Mouse (Mus musculus): ENCODE measurements around the gene Pacs2. TPM values are rescaled to one million over a fixed set of nuclear protein-coding genes. Genes with fewer than 3 reads are reported as not detected.

Gene Pacs2
- polyA plus RNA-seq, 1 experiment from 2014 or later: 7.0 TPM

DNA sequence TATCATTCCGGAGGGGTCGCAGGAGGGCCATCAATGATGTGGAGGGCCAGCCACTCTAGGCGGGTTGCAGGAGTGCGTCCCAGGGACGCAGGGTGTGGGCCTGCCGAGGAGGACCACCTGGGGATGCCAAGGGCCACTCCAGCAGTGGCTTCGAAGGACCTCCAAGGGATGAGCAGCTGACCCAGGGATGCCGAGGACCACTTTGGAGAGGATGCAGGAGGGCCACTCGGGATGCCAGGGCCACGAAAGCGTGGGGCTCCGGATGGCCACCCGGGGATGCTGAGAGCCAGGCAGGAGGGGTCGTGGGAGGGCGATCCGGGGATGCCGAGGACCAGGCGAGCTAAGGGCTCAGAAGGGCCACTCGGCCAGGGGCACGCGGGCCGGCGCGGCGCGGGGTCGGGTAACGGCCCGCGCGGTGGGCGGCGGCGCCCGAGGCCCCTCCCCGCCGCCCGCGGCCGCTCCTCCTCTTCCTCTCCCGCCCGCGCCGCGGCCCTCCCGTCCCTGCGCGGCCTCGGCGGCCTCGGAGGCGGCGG is 83.5 kb downstream of the Pacs2 start, which contains the start of gene Mta1:
Mta1 (plus strand) TSS at position 530 of the 533 bp plus-strand sequence.
- H3K27me3 ChIP-seq (replicated peaks): peaks cover 7% of the 10 kb centered on the region; the same call in 1 of the 2 replicates
- H3K27ac ChIP-seq (replicated peaks): peak within 1 kb of the TSS; percentile 86
- 5% methylated on average over 13 of the region's 53 CpGs for whole genome bisulfite sequencing
- no peaks in the 10 kb centered on the region for H3K36me3 ChIP-seq
- peak within 1 kb of the TSS; percentile 92 for H3K4me2 ChIP-seq
- H3K4me1 ChIP-seq: peaks cover 47% of the 10 kb centered on the region
- H3K9ac ChIP-seq: peak within 1 kb of the TSS; percentile 100
- H3K9me3 ChIP-seq: no peaks in the 10 kb centered on the region
- H3K4me3 ChIP-seq: peak within 1 kb of the TSS; percentile 97
- peak; percentile 44 for ATAC-seq (ENCODE audit: extremely low read depth, insufficient number of reproducible peaks, low FRiP score, low TSS enrichment)

DNA sequence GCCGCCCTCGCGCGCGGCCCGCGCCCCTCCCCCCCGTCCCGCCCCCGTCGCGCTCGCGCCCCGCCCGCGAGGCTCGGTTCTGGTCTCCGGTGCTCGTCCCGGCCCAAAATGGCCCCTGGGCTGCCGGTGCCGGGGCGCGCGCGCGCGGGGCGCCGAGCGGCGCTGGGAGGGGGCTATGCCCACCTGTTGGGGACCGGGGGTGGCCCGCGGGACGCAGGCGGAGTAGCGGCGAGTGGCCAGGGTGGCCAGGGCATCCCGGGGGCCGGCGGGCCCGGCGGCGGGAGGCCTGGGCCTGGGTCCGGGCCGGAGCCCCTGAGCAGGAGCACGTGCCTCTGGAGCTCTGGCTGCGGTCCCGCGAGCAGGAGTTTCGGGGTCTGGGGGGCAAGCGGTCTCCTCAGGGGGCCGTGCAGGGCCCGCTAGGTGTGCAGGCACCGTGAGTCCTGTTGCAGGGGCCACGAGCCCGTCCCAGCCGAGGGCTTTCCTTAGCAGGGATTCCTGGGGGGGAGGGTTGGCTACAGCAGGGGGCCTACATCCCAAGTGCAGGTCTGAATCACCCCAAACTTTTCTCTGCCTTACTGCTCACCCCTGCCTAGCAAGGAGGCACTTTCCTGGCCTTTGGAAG is 84.3 kb downstream of the Pacs2 start:
- Histone ChIP-seq H3K4me1 (peaks cover 55% of the 10 kb centered on the region), H3K27me3 (replicated peaks) (peaks cover 7% of the 10 kb centered on the region; the same call in 1 of the 2 replicates), H3K9ac (peak overlapping the region; percentile 100), H3K36me3 (no peaks in the 10 kb centered on the region), H3K27ac (replicated peaks) (peak overlapping the region; percentile 86), H3K4me2 (peak overlapping the region; percentile 92), H3K9me3 (no peaks in the 10 kb centered on the region), H3K4me3 (peak overlapping the region; percentile 97)
- WGBS: under 1% methylated on average over 41 of the region's 60 CpGs
- no peak for ATAC-seq (ENCODE audit: extremely low read depth, insufficient number of reproducible peaks, low FRiP score, low TSS enrichment)

DNA sequence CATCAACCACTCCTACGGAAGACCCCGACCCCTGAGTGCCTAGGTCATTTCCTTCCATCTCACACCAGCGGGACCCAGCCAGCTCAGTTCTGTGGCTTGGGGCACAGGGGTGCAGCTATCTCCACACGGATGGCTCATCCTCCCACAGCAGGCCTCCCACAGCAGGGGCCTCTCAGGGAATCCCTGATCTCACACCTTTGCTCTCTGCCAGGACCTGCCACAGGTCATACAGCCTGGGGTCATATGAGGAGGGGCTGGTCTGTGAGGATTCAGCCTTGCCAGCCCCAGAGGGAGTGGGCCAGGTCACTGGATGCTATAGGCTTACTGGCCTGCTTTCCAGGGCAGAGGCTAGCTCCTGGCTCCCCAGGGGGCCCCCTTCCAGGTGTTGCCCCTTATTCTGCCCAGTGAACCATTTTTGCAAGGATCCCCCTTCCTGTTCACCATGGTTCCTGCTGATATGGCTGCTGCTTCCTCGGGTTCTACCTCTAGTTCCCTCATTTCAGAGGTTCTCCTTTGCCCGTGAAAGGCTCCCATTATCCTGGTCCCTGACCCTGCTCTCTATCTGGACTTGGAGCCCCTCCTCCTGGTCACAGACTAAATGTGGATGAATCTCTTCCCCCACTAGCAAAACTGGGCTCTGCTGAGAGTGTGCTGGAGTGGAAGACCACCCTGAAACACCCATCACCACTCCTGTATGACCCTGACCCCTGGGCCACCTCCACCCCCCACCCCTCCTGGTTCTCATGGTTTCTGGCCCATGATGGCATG is 85.3 kb downstream of the Pacs2 start:
- Histone ChIP-seq H3K9me3 (no peaks in the 10 kb centered on the region), H3K27ac (replicated peaks) (peak overlapping the region; percentile 86), H3K4me1 (peaks cover 65% of the 10 kb centered on the region), H3K4me3 (peak overlapping the region; percentile 97), H3K9ac (peak overlapping the region; percentile 100), H3K27me3 (replicated peaks) (peaks cover 7% of the 10 kb centered on the region; the same call in 1 of the 2 replicates), H3K36me3 (peaks cover 4% of the 10 kb centered on the region), H3K4me2 (peak overlapping the region; percentile 92)
- ATAC-seq (ENCODE audit: extremely low read depth, insufficient number of reproducible peaks, low FRiP score, low TSS enrichment): no peak
- 31% methylated on average over 6 of the region's 6 CpGs for WGBS

GRCm38 (mm10) chr12:113100448-113101076 is 86.3 kb downstream of the Pacs2 start:
- no peak overlapping the region for H3K4me3 ChIP-seq
- H3K4me2 ChIP-seq: peak overlapping the region; percentile 92; the same call in 1 of the 2 replicates
- peak overlapping the region; percentile 13; the same call in 1 of the 2 replicates for H3K27ac ChIP-seq (replicated peaks)
- H3K9ac ChIP-seq: peak overlapping the region; percentile 100
- WGBS: 68% methylated on average over 5 of the region's 5 CpGs
- peaks cover 7% of the 10 kb centered on the region; the same call in 1 of the 2 replicates for H3K27me3 ChIP-seq (replicated peaks)
- no peak for ATAC-seq (ENCODE audit: extremely low read depth, insufficient number of reproducible peaks, low FRiP score, low TSS enrichment)
- H3K9me3 ChIP-seq: no peaks in the 10 kb centered on the region
- H3K36me3 ChIP-seq: peaks cover 9% of the 10 kb centered on the region
- H3K4me1 ChIP-seq: peaks cover 66% of the 10 kb centered on the region

- 77% methylated on average over 9 of the region's 9 CpGs for WGBS
These were observed 87.1 kb downstream of the Pacs2 start for GRCm38 (mm10) chr12:113101251-113101960.

GRCm38 (mm10) chr12:113102461-113102860 is 88.2 kb downstream of the Pacs2 start:
- peak overlapping the region; percentile 21; the same call in 1 of the 2 replicates for H3K9ac ChIP-seq
- peaks cover 76% of the 10 kb centered on the region for H3K4me1 ChIP-seq
- H3K27me3 ChIP-seq (replicated peaks): no peaks in the 10 kb centered on the region
- no peaks in the 10 kb centered on the region for H3K9me3 ChIP-seq
- no peak overlapping the region for H3K27ac ChIP-seq (replicated peaks)
- H3K4me2 ChIP-seq: no peak overlapping the region
- H3K4me3 ChIP-seq: no peak overlapping the region
- WGBS: 58% methylated on average over 6 of the region's 6 CpGs
- H3K36me3 ChIP-seq: peaks cover 17% of the 10 kb centered on the region
- no peak for ATAC-seq (ENCODE audit: extremely low read depth, insufficient number of reproducible peaks, low FRiP score, low TSS enrichment)

More at GRCm38 (mm10) chr12:113101251-113101960, 87.1 kb downstream of the Pacs2 start:
- Histone ChIP-seq H3K4me1 (peaks cover 70% of the 10 kb centered on the region), H3K27me3 (replicated peaks) (0 out of 2 replicates have a peak, but pooled peaks cover 1% of the 10 kb centered on the region), H3K9ac (peak overlapping the region; percentile 100; the same call in 1 of the 2 replicates), H3K4me2 (no peak overlapping the region), H3K4me3 (no peak overlapping the region), H3K27ac (replicated peaks) (peak overlapping the region; percentile 13; the same call in 1 of the 2 replicates), H3K36me3 (peaks cover 13% of the 10 kb centered on the region), H3K9me3 (no peaks in the 10 kb centered on the region)
- no peak for ATAC-seq (ENCODE audit: extremely low read depth, insufficient number of reproducible peaks, low FRiP score, low TSS enrichment)

DNA sequence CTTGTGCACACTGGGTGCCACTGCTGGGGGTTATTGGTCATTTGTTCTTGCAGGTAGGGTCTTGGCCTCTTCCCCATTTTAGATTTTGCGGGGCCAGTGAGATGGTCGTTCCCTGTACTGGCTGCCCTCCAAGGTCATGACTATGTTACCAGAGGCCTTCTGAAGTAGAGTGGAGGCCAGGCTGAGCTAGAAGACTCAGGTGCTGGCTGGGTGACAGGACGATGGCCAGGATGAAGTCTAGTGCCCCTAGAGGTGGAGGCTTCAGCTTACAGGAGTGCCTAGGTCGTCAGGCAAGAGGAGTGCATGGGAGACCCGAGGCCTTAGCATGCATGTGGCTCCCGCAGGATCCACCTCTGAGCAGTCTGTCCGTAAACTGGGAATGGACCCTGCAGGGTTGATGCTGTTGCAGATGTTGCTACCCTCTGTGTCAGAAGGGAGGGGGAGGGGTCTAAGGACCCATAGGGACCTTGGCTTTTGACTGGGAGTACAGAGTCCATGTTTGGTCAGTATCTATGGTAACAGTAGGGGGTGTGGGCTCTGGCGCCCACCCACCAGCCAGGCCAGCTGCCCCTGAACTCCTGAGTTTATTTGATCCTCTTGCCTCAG is 89.6 kb downstream of the Pacs2 start:
- WGBS: 79% methylated on average over 8 of the region's 8 CpGs
- peaks cover 86% of the 10 kb centered on the region for H3K4me1 ChIP-seq
- peaks cover 17% of the 10 kb centered on the region for H3K36me3 ChIP-seq
- no peak overlapping the region for H3K9ac ChIP-seq
- no peaks in the 10 kb centered on the region for H3K9me3 ChIP-seq
- H3K4me2 ChIP-seq: no peak overlapping the region
- no peak overlapping the region for H3K27ac ChIP-seq (replicated peaks)
- no peaks in the 10 kb centered on the region for H3K27me3 ChIP-seq (replicated peaks)
- ATAC-seq (ENCODE audit: extremely low read depth, insufficient number of reproducible peaks, low FRiP score, low TSS enrichment): no peak
- H3K4me3 ChIP-seq: no peak overlapping the region

- H3K9me3 ChIP-seq: no peaks in the 10 kb centered on the region
- H3K27ac ChIP-seq (replicated peaks): 0 out of 2 replicates have a peak overlapping the region, but pooled peaks have one; percentile 15
- no peaks in the 10 kb centered on the region for H3K27me3 ChIP-seq (replicated peaks)
- ATAC-seq (ENCODE audit: extremely low read depth, insufficient number of reproducible peaks, low FRiP score, low TSS enrichment): no peak
- no peak overlapping the region for H3K4me3 ChIP-seq
- no peak overlapping the region for H3K9ac ChIP-seq
- H3K4me2 ChIP-seq: no peak overlapping the region
- peaks cover 17% of the 10 kb centered on the region for H3K36me3 ChIP-seq
- 87% methylated on average over 6 of the region's 6 CpGs for WGBS
- peaks cover 73% of the 10 kb centered on the region for H3K4me1 ChIP-seq
These were observed 92.1 kb downstream of the Pacs2 start for GRCm38 (mm10) chr12:113106386-113106785.

DNA sequence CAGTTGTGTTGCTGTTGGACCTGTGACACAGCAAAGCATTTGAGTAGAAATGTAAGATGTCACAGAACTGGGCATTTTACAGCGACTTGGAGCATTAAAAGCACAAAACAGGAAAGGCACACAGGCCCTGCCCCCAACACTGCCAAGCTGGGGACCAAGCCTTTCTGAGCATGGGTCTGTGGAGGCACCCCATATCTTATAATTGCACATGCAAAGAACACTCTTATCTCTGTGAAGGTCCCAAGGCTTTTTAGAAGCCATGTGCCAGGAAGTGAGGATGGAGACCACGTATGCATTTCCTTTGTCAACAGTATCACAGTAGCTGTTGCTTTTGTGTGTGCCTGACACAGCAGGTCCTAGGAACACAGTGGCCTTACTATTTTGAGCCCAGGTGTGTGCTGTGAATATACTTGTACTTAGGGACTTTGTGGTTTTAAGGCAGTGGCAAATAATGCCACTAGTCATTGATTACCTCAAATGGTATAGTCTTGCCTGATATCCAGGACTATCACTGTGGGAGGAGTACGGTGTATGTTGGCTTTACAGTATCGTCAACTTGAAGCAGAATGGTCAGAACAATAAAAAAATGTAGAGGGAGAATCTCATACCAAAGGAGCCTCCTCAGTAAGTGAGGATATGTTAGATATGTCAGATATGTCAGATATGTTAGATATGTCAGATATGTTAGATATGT is 93.3 kb downstream of the Pacs2 start:
- Histone ChIP-seq H3K4me1 (peaks cover 65% of the 10 kb centered on the region), H3K4me2 (no peak overlapping the region), H3K27me3 (replicated peaks) (no peaks in the 10 kb centered on the region), H3K27ac (replicated peaks) (peak overlapping the region; percentile 28; the same call in 1 of the 2 replicates), H3K9ac (peak overlapping the region; percentile 10; the same call in 1 of the 2 replicates), H3K4me3 (no peak overlapping the region), H3K36me3 (peaks cover 25% of the 10 kb centered on the region), H3K9me3 (no peaks in the 10 kb centered on the region)
- 60% methylated on average over 4 of the region's 4 CpGs for WGBS
- ATAC-seq (ENCODE audit: extremely low read depth, insufficient number of reproducible peaks, low FRiP score, low TSS enrichment): no peak

Measured in heart, embryonic 13.5 days (tissue).